Mouse (Mus musculus) skeletal muscle tissue, adult 2 months (tissue): ENCODE measurements at regions not wholly inside any gene's neighbourhood (a gene's known extent, or its start where the extent isn't known, plus 50 kb on each side); places are given as distances from the start of the nearest gene placed in this dataset.

Experiments used
- DNase-seq: peaks from one replicate; pipeline ENCODE4 v3.0.0-alpha.2; 2012; ENCODE audit warnings: low read depth, low spot score

- DNase-seq, result no peak
Observed at GRCm38 (mm10) chr9:30848249-30848648, 74.0 kb downstream of the Adamts15 start.

- peak; percentile 40 for DNase-seq
Observed at GRCm38 (mm10) chr9:30845609-30846290, 76.5 kb downstream of the Adamts15 start.

DNA sequence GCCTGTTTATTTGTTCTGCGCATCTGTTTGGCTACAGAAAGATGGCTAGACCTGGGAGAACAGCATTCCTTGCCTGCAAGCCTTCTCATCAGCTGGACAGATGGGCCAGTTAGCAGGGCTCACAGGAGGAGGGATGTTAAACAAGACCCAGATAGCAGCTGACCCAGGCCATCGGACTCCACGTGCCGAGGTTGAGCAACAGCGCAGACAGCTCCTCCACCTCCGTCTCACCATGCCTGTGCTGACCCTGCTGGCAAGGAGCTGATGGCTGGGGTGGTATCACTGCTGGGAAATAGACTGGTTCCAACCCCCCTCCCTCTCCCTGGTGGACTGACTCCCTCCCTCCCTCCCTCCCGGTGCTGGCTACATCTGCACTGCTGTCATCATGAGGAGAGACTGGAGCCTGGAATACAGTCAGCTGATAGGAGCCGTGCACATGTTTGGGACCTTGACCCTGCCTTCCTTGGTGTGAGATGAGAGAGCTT, 78.1 kb downstream of the Adamts15 start:
- DNase-seq, result peak; percentile 81

DNA sequence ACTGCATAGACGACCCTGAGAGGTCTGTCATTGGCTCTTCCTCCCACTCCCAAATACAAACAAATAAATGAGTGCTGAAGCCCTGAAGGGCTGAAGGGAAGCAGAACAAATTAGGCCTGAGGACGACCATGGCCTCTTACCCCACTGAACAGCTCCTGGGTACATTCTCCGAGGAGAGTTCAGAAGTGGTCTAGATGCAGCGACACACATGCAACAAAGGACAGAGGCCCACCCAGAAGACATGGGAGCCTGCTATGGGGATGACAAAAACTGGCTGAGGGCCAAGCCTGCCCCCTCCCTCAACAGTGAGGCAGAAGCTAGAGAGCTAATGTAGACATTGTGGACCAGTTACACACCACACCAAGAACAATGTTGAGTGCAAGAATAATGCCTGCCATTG, 87.3 kb downstream of the Adamts15 start:
- no peak for DNase-seq

- no peak for DNase-seq
Observed at GRCm38 (mm10) chr9:30834565-30834905, 87.7 kb downstream of the Adamts15 start.

DNA sequence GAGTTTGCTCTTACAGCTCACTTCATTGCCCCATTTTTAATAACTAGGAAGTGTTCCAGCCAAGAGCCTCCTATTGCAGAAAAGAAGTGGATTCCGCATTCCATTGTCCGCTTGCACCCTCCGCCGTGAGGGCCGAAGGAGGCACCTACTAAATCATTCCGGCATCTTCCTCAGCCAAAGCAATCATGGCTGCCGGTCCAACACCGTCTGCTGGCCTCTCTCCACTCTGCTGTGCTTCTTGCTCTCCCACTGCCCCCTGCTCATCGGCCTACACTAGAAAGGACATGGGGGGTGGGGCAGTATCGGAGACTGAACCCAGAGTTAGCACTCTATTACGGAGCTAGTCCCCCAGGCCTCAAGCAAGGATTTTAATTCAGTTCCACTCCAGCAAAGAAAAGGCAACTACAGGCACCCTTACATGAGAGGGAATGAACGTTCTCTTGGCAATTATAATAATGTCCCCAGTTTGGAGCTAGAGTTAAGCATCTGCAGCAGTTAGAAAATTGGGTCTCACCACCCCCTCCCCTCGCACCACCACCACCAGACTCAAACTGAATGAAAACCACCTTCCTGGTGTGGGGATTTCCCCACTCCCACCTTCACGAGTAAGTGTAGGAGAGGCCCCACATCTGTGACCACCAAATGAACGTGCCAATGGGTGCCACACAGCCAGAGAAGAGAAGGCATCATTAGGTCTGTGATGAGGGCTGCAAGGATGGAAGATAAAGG, 88.3 kb downstream of the Adamts15 start:
- DNase-seq, result no peak

GRCm38 (mm10) chr9:30829158-30829870, 92.9 kb downstream of the Adamts15 start:
- DNase-seq, result no peak

DNA sequence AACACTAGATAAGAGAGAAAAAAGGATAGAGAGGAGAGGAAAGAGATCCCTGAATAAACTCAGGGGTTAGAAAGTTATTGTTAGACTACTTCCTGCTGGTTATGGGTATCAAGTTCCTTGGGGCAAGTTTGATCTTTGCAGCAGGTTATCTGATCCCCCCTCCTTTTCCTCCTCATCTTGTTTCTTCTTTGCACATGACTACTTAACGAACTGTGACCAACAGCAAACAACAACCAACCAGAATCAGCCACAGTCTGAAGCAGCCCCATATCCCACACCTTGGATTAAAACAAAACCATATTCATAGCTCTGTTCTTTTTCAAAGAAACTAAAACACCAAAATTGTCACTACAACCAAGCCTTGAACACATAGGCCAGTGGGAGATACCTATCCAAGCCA, 94.5 kb downstream of the Adamts15 start:
- no peak for DNase-seq

GRCm38 (mm10) chr9:30824056-30824625, 98.1 kb downstream of the Adamts15 start:
- DNase-seq, result no peak

DNA sequence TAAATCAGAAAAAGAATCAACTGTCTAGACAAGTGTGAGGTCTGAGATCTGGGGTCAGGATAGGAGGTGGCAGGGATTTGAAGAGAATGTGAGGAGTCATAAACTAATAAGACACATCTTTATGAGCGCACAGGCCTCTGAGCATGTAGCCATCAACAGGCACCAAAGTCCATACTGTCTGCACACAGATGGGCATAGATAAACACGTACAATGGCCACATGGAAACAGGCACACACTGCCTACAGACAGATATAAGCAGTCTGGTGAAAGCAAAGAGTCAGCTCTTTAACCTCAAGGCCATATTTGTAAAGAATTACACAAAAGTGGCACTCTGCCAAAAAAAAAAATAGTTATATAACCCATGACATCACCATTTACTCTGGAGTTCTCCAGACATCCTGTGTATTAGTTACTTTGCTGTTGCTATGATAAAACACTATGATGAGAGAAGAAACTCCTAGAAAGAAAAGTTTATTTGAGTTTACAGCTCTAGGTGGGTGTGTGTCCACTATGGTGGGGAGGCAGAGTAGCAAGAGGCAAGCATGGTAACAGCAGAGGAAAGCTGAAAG, 101.4 kb downstream of the Adamts15 start:
- no peak for DNase-seq

GRCm38 (mm10) chr9:30813246-30813645, 109.0 kb downstream of the Adamts15 start:
- no peak for DNase-seq

DNA sequence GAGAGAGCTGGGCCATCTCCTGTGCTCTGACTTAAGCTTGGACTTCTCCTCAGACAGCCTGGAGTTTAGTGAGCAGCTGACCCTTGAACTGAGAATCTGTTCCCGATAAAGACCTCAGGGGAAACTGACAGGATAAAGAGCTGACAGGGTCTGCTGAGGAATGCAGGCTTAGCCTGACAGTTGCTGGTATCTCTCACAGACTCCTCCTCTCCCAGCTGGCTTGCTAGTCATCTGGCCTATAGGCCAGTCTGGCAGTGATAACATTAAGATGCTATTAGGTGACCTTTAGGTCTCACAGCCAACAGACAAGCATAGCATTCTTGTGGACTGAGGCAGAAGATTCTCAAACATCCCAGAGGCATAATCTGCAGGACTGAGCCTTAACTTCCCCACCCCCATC, 111.4 kb downstream of the Adamts15 start:
- no peak for DNase-seq

- no peak for DNase-seq
Observed at GRCm38 (mm10) chr9:30810290-30810689, 112.0 kb downstream of the Adamts15 start.

DNA sequence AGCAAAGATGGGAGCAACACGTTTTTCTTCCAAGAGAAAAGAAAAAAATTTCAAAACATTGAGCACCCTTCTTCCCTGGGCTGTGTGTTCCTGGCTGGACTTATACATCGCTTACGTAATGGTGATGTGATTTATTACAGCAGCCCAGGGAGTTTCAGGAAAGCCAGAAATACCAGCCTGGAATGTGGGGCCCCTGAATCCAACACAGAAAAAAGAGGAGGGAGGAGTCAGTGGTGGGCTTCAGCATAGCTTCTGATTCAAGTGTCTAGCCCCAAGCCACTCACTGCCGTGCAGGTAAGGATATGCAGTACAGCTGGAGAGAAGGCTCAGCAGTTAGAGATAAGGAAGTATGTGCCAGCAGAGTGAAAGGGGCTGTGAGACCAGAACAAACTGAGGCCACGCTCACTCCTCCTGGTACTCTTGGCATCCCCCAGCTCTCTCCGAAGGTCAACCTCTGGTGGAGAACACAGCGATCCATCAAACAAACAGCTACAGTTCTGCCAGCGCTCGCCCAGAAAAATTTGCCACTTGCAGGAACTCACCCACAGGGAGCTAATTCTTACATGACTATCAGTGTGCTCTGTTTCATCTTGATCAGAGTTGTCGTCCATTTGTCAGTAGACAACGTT, 113.3 kb downstream of the Adamts15 start:
- no peak for DNase-seq

- DNase-seq, result no peak
Observed at GRCm38 (mm10) chr9:30803755-30804532, 118.3 kb downstream of the Adamts15 start.

DNA sequence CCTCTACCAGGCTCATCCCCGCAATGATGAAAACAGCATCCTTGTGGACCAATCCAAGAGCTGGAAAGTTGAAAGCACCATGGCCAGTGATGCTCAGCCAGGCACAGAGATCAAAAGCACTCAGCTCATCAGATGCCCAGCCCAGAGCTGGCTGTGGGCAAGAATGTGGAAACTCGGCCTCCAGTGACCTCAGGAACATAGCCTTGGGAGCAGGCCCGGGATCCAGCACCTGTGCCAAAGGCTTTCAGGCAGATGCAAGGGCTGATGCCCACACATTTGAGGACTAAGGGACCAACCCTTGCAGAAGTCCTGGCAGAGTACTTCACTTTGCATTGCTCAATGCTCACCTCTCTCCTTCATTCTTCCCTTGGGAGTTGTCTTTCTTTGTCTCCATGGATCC, 119.4 kb downstream of the Adamts15 start:
- peak; percentile 32 for DNase-seq

- no peak for DNase-seq
Observed at GRCm38 (mm10) chr9:30794701-30795407, 127.4 kb downstream of the Adamts15 start.

DNA sequence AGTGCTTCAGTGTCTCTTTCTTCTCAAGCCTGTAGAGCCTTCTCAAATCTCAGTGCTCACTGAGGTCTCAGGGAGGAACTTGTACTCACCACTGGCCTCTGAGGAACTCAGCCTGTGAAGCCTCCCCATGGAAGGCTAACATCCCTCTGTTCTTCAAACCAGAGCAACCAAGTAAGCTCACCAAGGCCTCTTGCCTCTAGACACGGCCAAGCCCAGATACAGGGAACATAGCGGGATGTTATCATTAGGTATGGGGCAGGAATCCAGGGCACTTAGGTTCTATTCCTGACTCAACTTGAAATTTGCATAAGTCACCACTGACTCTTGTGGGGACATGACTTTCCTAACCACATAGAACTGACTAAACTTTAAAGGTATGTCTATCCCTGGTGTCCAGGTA, 141.0 kb downstream of the Adamts15 start:
- DNase-seq, result no peak

DNA sequence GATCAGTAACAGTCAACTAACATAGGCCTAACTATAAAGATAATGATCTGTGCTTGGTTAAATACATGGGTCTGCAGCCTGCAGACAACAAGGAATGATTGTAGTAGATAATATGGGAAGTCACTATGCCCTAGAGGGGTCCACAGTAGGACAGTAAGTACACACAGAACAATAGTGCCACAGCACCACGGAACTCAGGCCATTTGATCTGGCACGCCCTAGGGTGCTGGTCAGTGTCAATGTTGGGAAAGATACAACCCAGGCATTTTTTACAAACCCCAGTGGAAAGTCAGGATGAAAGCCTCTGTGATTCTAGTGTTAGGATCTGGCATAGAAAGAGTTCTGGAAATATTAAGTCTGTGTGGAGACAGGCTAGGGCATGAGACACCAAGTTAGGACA, 144.4 kb downstream of the Adamts15 start:
- DNase-seq, result no peak

GRCm38 (mm10) chr9:30775161-30775560, 147.1 kb downstream of the Adamts15 start:
- DNase-seq, result no peak
